Mouse (Mus musculus): ENCODE results near the gene AC134908.4. TPM values are rescaled to one million over a fixed set of nuclear protein-coding genes. Genes with fewer than 3 reads are reported as not detected.

The AC134908.4 gene
- not detected in 2 replicates for polyA plus RNA-seq (2012; ENCODE audit: insufficient read depth, insufficient read length, low replicate concordance, missing spikeins)

DNA sequence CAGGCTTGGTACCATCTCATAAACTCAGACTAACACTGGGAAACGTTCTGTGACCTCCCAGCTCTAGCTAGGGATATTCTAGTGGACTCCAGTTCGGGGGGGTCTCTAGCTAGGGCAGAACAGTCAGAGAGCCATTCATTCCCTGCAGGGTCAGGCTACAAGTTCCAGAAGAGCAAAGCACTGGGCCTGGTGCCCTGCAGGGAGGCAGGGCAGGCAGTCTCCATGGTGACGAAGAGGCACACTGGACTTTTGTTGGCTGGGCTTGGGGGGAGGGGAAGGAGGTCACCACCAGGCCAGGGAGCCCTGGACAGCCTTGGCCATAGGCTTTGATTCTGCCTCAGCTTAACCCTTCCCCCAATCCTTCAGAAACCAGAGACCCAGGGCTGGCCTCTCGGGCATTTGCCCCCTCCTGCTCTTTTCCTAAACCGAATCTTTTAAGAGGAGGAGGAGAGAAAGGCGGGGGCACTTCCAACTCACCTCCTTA lies at the start of gene AC134908.4:
TSS of gene AC134908.4 (minus strand) at position 51 of the 484 bp plus-strand sequence.
- 40% methylated on average over 6 of the region's 6 CpGs for WGBS
- H3K27ac ChIP-seq (ENCODE audit: insufficient read depth, low read depth, low read length), result peak within 1 kb of the TSS; percentile 73
- peaks cover 39% of the 10 kb centered on the region for H3K4me1 ChIP-seq (ENCODE audit: control insufficient read depth, insufficient read depth, low read length)
- peak within 1 kb of the TSS; percentile 54 for H3K4me3 ChIP-seq (ENCODE audit: insufficient read depth, low read depth, low read length)
- TF ChIP-seq CTCF (IDR thresholded peaks at IDR 0.05; ENCODE audit: insufficient read depth, low read depth, low read length) (no peak), POLR2A (IDR thresholded peaks at IDR 0.05; ENCODE audit: insufficient read depth, low read depth, low read length) (no peak)

DNA sequence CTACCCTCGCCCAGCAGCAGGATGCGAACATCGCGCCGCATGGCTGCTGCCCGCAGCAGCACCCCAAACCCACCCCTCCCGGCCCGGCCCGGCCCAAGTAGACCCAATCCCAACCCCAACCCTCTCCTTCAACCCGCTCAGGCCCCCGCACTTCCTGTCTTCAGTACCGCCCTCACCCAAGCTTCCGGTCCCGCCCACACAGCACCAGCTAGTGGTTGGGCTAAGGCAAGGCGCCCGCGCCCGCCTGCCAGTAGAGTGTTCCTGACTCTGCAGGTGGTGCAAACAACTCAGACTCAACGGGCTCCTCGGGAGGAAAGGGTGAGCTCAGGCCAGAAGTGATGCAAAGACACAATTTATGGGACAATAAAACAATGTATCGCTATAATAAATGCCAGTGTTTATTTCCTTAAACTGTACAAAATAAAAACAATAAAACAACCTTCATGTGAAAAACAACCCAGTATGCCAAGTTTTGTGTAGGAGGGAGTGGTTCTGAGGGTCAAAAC lies 49.0 kb upstream of the AC134908.4 start, which contains the start of gene Rhot2:
TSS of gene Rhot2 (minus strand) at position 456 of the 506 bp plus-strand sequence.
- WGBS, result under 1% methylated on average over 21 of the region's 21 CpGs
- H3K4me1 ChIP-seq (ENCODE audit: control insufficient read depth, insufficient read depth, low read length), result peaks cover 17% of the 10 kb centered on the region

DNA sequence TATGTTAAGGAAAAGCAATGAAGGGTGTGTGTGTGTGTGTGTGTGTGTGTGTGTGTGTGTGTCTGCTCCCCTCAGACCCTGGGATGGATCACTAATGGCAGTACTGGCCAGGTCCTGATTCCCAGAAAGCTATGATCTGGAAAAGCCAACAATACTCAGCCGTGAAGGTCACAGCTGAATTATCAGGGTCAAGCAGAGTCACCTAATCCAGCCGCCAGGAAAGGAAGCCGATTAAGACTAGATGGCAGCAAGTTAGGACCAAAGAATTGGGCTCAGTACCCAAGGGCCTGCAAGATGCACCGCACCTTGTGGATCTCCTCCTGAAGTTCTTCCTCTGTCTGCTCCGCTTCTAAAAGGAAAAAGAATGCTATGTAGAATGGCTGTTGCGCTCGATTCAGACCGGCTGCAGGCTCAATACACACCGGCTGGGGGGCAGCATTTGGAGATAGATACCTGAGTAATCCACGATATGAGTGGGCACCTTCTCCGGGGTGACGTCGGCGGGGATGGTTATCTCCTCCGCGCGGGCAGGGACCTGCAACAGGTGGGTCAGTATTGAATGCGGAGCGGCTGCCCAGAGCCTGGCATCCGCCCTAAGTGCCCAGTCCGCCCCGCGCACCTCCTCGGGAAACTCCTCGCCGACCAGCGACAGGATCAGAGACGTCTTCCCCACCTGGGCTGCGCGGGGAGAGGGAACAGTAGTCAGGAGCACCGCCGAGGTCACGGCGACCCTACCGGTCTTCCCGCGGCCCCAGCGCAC lies 48.4 kb upstream of the AC134908.4 start:
- Histone ChIP-seq H3K27ac (ENCODE audit: insufficient read depth, low read depth, low read length) (peak overlapping the region; percentile 38; the same call in 1 of the 2 replicates), H3K4me1 (ENCODE audit: control insufficient read depth, insufficient read depth, low read length) (peaks cover 20% of the 10 kb centered on the region), H3K4me3 (ENCODE audit: insufficient read depth, low read depth, low read length) (peak overlapping the region; percentile 80)
- WGBS, result under 1% methylated on average over 38 of the region's 38 CpGs
- TF ChIP-seq POLR2A (IDR thresholded peaks at IDR 0.05; ENCODE audit: insufficient read depth, low read depth, low read length) (no peak), CTCF (IDR thresholded peaks at IDR 0.05; ENCODE audit: insufficient read depth, low read depth, low read length) (no peak)

More for the DNA sequence above, 49.0 kb upstream of the AC134908.4 start, which contains the start of gene Rhot2:
- peak within 1 kb of the TSS; percentile 80 for H3K4me3 ChIP-seq (ENCODE audit: insufficient read depth, low read depth, low read length)
- TF ChIP-seq POLR2A (IDR thresholded peaks at IDR 0.05; ENCODE audit: insufficient read depth, low read depth, low read length), result peak; percentile 76; the same call in 1 of the 2 replicates
- TF ChIP-seq CTCF (IDR thresholded peaks at IDR 0.05; ENCODE audit: insufficient read depth, low read depth, low read length), result peak; percentile 13; the same call in 1 of the 2 replicates
- H3K27ac ChIP-seq (ENCODE audit: insufficient read depth, low read depth, low read length), result peak within 1 kb of the TSS; percentile 43

DNA sequence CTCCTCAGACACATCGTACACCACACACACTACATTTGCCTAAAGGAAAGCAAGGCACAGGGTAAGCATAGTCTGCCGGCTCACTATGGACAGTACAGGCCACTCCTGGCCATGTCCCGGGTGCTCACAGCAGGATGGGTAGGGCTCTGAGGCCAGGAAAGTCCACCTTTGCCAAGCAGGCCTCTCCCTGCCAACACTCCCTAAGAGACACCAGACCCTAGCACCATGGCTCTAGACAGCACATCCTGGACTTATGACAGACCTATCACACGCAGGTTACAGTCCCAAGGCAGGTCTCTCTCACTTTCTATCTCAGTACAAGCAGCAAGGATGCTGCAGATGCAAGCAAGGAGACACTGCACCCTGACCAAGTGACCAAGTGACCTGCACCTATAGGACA lies 47.7 kb upstream of the AC134908.4 start:
- Histone ChIP-seq H3K4me1 (ENCODE audit: control insufficient read depth, insufficient read depth, low read length) (peaks cover 22% of the 10 kb centered on the region), H3K4me3 (ENCODE audit: insufficient read depth, low read depth, low read length) (0 out of 2 replicates have a peak overlapping the region, but pooled peaks have one; percentile 1), H3K27ac (ENCODE audit: insufficient read depth, low read depth, low read length) (no peak overlapping the region)
- TF ChIP-seq POLR2A (IDR thresholded peaks at IDR 0.05; ENCODE audit: insufficient read depth, low read depth, low read length), result no peak
- 92% methylated on average over 4 of the region's 4 CpGs for WGBS

DNA sequence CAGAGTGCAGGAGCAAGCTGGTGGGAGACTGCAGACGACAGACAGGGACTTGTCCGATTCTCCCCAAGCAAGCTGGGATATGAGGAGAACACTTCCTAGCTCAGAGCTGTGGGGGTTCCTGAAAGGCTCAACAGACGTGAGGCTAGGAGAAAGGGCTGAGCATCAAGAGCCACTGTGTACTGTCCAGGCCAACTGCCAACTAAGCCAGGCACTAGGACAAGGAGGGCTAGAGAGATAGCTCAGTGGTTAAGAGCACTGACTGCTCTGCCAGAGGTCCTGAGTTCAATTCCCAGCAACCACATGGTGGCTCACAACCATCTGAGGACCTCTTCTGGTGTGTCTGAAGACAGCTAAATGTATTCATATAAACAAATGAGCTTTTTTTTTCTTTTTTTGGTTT lies 47.0 kb upstream of the AC134908.4 start:
- TF ChIP-seq POLR2A (IDR thresholded peaks at IDR 0.05; ENCODE audit: insufficient read depth, low read depth, low read length) (no peak), CTCF (IDR thresholded peaks at IDR 0.05; ENCODE audit: insufficient read depth, low read depth, low read length) (no peak)
- Histone ChIP-seq H3K27ac (ENCODE audit: insufficient read depth, low read depth, low read length) (no peak overlapping the region), H3K4me1 (ENCODE audit: control insufficient read depth, insufficient read depth, low read length) (peaks cover 27% of the 10 kb centered on the region), H3K4me3 (ENCODE audit: insufficient read depth, low read depth, low read length) (no peak overlapping the region)
- WGBS, result 59% methylated on average over 3 of the region's 3 CpGs

DNA sequence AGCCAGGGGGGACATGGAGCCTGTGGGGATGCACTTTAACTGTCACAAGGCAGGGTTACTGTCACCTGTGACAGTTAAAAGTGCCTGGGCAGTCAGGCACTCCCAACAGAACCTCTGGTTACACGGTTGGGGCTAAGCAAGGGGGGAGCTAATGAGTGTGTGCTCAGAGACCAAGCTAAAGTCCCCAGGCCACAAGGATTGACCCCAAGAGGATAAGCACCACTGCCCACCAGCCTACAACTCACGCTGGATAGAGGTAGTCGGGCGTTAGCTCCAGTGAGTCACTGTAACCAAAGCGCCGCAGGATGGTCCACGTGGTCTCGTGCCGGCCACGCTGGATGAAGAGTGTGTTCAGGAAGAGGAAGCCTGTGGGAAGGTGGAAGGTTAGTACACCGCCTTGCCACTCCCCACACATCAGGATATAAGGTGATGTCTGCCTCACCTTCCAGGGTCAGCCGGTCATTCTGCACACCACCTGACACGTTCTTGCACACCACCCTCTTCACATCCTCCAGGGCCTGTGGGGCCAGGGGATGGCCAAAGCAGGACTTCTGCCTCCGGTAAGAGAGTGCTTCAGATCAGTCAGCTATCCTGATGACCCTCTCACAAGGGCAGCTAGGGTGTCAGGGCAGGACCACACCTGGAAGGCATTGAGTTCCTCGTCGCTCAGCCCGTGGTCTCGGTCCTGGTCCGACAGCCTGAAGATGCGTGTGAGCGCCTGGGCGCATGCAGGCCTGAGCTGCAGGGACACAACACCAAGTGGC lies 45.8 kb upstream of the AC134908.4 start, which contains the start of gene Gm20683:
TSS of gene Gm20683 (minus strand) at position 647 of the 764 bp plus-strand sequence.
- Histone ChIP-seq H3K27ac (ENCODE audit: insufficient read depth, low read depth, low read length) (no peak within 1 kb of the TSS), H3K4me3 (ENCODE audit: insufficient read depth, low read depth, low read length) (no peak within 1 kb of the TSS), H3K4me1 (ENCODE audit: control insufficient read depth, insufficient read depth, low read length) (peaks cover 35% of the 10 kb centered on the region)
- no peak for TF ChIP-seq POLR2A (IDR thresholded peaks at IDR 0.05; ENCODE audit: insufficient read depth, low read depth, low read length)
- no peak for TF ChIP-seq CTCF (IDR thresholded peaks at IDR 0.05; ENCODE audit: insufficient read depth, low read depth, low read length)
- 95% methylated on average over 22 of the region's 22 CpGs for WGBS

DNA sequence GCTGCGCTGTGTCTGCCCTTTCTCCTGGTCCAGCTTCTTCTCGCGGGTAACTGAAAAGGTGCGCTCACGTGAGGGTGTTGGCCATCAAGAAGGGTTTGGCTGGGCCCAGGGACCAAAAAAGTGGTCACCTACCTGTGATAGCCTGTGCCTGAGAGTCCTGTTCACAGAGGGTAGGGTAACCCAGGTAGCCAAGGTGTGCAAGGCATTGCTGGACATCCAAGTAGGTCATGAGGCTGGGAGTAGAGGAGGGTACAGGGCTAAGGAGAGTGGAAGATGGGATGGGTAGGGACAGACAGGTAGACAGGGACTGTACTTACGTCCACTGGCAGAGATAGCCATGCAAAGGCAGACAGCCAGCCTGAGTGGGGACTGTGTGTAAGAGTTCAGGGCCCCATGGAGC lies 45.1 kb upstream of the AC134908.4 start:
- Histone ChIP-seq H3K27ac (ENCODE audit: insufficient read depth, low read depth, low read length) (no peak overlapping the region), H3K4me3 (ENCODE audit: insufficient read depth, low read depth, low read length) (no peak overlapping the region), H3K4me1 (ENCODE audit: control insufficient read depth, insufficient read depth, low read length) (peaks cover 43% of the 10 kb centered on the region)
- WGBS, result 98% methylated on average over 6 of the region's 6 CpGs
- no peak for TF ChIP-seq CTCF (IDR thresholded peaks at IDR 0.05; ENCODE audit: insufficient read depth, low read depth, low read length)
- TF ChIP-seq POLR2A (IDR thresholded peaks at IDR 0.05; ENCODE audit: insufficient read depth, low read depth, low read length), result no peak

DNA sequence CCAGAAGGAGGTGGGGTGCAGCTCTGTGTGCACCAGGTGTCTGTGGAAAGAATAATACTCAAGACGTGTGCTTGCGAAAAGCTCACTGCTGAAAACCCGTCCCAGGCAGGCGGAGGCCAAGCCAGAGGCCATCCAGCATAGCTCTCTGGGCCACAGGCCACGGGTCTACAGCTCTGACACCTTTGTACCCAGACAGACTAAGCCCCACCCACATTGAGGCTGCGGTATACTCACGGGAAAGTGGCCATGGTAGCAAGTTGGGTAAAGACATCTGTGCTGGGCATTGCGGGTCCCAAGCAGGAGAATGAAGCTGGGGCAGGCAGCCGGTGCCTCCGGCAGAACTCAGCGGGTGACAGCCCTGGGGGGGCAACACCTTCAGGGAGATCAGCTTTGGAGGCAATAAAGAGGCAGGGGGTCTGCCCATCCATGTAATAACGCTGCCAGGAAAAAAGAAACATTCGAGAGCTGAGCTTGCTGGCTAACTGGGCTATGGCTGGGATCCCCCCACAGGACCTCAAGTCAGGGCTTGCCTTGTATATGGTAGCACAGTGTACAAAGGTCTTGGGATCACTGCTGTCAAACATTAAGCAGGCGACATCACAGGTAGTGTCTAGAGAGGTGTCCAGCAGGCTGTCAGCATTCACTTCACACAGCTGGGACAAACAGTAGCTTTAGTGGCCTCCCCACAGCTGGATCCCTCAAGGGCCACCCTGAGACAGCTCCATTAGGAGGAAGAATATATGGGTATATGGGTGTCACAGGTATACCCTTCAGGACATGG lies 44.2 kb upstream of the AC134908.4 start:
- H3K27ac ChIP-seq (ENCODE audit: insufficient read depth, low read depth, low read length), result no peak overlapping the region
- no peak overlapping the region for H3K4me3 ChIP-seq (ENCODE audit: insufficient read depth, low read depth, low read length)

More for the DNA sequence above, 44.2 kb upstream of the AC134908.4 start:
- TF ChIP-seq CTCF (IDR thresholded peaks at IDR 0.05; ENCODE audit: insufficient read depth, low read depth, low read length) (no peak), POLR2A (IDR thresholded peaks at IDR 0.05; ENCODE audit: insufficient read depth, low read depth, low read length) (no peak)
- peaks cover 45% of the 10 kb centered on the region for H3K4me1 ChIP-seq (ENCODE audit: control insufficient read depth, insufficient read depth, low read length)
- 80% methylated on average over 14 of the region's 14 CpGs for WGBS
